Mouse (Mus musculus): ENCODE results near the gene Gm49387.

- TF ChIP-seq CTCF (IDR thresholded peaks at IDR 0.05; ENCODE audit: borderline replicate concordance, extremely low read depth, insufficient read depth, insufficient read length) (no peak), POLR2A (IDR thresholded peaks at IDR 0.05; ENCODE audit: borderline replicate concordance, extremely low read depth, insufficient read depth, insufficient read length, poor library complexity, severe bottlenecking) (no peak)
Measured at GRCm38 (mm10) chr14:31663376-31664099, 22.9 kb upstream of the Gm49387 start.
